Mouse (Mus musculus) forebrain, embryonic 11.5 days (tissue): ENCODE measurements at regions not wholly inside any gene's neighbourhood (a gene's known extent, or its start where the extent isn't known, plus 50 kb on each side); places are given as distances from the start of the nearest gene placed in this dataset.

Experiments used
- ATAC-seq: fragments of 200-750 bp; cut with Nextera tagmentation; replicated peaks from 2 replicates; pipeline ENCODE4 v1.8.0; 2017; ENCODE audit warnings: moderate TSS enrichment; ENCODE audit not compliant: low FRiP score
- DNase-seq: peaks from one replicate; pipeline ENCODE4 v3.0.0-alpha.2; 2017; ENCODE audit warnings: low spot score
- H3K27ac ChIP-seq: fragments of 300-500 bp; sonication (generic); 2 replicates; pipeline ENCODE4 v1.5.1; 2014; ENCODE audit warnings: low read depth, low read length
- H3K27me3 ChIP-seq: fragments of 300-500 bp; sonication (generic); 2 replicates; pipeline ENCODE4 v1.6.1; 2014; ENCODE audit warnings: mild to moderate bottlenecking, low read length, mixed read lengths; ENCODE audit not compliant: control insufficient read depth, insufficient read depth
- H3K36me3 ChIP-seq: fragments of 300-500 bp; sonication (generic); 2 replicates; pipeline ENCODE4 v1.6.1; 2014; ENCODE audit warnings: mild to moderate bottlenecking, low read length, moderate library complexity, mixed read lengths; ENCODE audit not compliant: control insufficient read depth, insufficient read depth
- H3K4me1 ChIP-seq: fragments of 300-500 bp; sonication (generic); replicated peaks from 2 replicates; pipeline ENCODE4 v1.6.1; 2014; ENCODE audit warnings: low read length, mixed read lengths; ENCODE audit not compliant: control insufficient read depth, insufficient read depth
- H3K4me2 ChIP-seq: fragments of 300-500 bp; sonication (generic); 2 replicates; pipeline ENCODE4 v1.6.1; 2014; ENCODE audit warnings: low read depth, mild to moderate bottlenecking, low read length, moderate library complexity, mixed read lengths; ENCODE audit not compliant: severe bottlenecking
- H3K4me3 ChIP-seq: fragments of 300-500 bp; sonication (generic); 2 replicates; pipeline ENCODE4 v1.5.1; 2014; ENCODE audit warnings: low read depth, low read length
- H3K9ac ChIP-seq: fragments of 300-500 bp; sonication (generic); 2 replicates; pipeline ENCODE4 v1.6.1; 2014; ENCODE audit warnings: low read length
- H3K9me3 ChIP-seq: fragments of 300-500 bp; sonication (generic); 2 replicates; pipeline ENCODE4 v1.6.1; 2016; ENCODE audit warnings: low read length, mixed read lengths; ENCODE audit not compliant: control insufficient read depth
- WGBS: fragments of 180-500 bp; shearing (Covaris S2); extraction: QIAGEN DNeasy Blood & Tissue Kit; methylation state at CpG from one replicate; pipeline ENCODE4 v1.1.7; 2014; 5-methylcytosine and 5-hydroxymethylcytosine counted together

- WGBS: 95% methylated on average over 3 of the region's 3 CpGs
- Histone ChIP-seq H3K36me3 (no peaks in the 10 kb centered on the region), H3K9ac (no peak overlapping the region), H3K4me1 (no peaks in the 10 kb centered on the region), H3K27ac (no peak overlapping the region), H3K27me3 (no peaks in the 10 kb centered on the region), H3K4me2 (no peak overlapping the region), H3K9me3 (no peaks in the 10 kb centered on the region), H3K4me3 (no peak overlapping the region)
- DNase-seq (no peak), ATAC-seq (no peak)
These were observed 672.2 kb upstream of the 4930452B06Rik start for GRCm38 (mm10) chr14:9338220-9338619.

- Histone ChIP-seq H3K27me3 (no peaks in the 10 kb centered on the region), H3K4me3 (no peak overlapping the region), H3K36me3 (no peaks in the 10 kb centered on the region), H3K4me1 (no peaks in the 10 kb centered on the region), H3K4me2 (no peak overlapping the region), H3K9ac (no peak overlapping the region), H3K9me3 (no peaks in the 10 kb centered on the region), H3K27ac (no peak overlapping the region)
- DNase-seq (no peak), ATAC-seq (no peak)
- WGBS: 88% methylated on average over 3 of the region's 3 CpGs
These were observed 671.1 kb upstream of the 4930452B06Rik start for GRCm38 (mm10) chr14:9337107-9337506.

- no peak overlapping the region for H3K4me2 ChIP-seq
- ATAC-seq (no peak), DNase-seq (no peak)
- no peaks in the 10 kb centered on the region for H3K9me3 ChIP-seq
- no peaks in the 10 kb centered on the region for H3K27me3 ChIP-seq
- 16% methylated on average over 3 of the region's 3 CpGs for WGBS
- no peaks in the 10 kb centered on the region for H3K4me1 ChIP-seq
- H3K27ac ChIP-seq: no peak overlapping the region
- H3K4me3 ChIP-seq: no peak overlapping the region
- no peaks in the 10 kb centered on the region for H3K36me3 ChIP-seq
- no peak overlapping the region for H3K9ac ChIP-seq
These were observed 665.6 kb upstream of the 4930452B06Rik start for GRCm38 (mm10) chr14:9331593-9331992.

DNA sequence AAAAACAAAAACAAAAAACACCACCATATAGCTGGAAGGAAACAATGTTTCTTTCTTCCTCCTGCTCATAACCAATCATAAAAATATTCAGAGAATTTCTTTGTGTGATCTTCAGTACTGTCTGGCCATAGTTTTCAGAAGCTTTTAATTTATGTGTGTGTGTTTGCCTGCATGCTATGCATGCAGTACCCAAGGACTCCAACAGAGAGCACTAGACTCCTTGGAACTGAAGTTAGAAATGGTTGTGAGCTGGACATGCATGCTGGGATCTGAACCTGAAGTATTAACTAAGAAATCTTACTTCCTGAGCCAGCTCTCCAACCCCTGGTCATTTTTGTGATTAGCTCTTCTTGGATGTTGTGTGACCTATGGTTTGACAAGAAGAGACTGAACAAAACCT is 664.7 kb upstream of the 4930452B06Rik start:
- DNase-seq (no peak), ATAC-seq (no peak)
- no peaks in the 10 kb centered on the region for H3K36me3 ChIP-seq
- no peaks in the 10 kb centered on the region for H3K9me3 ChIP-seq
- H3K9ac ChIP-seq: no peak overlapping the region
- H3K27ac ChIP-seq: no peak overlapping the region
- no peak overlapping the region for H3K4me3 ChIP-seq
- H3K4me1 ChIP-seq: no peaks in the 10 kb centered on the region
- H3K4me2 ChIP-seq: no peak overlapping the region
- no peaks in the 10 kb centered on the region for H3K27me3 ChIP-seq

GRCm38 (mm10) chr14:9329839-9330485 is 663.9 kb upstream of the 4930452B06Rik start:
- Histone ChIP-seq H3K4me1 (no peaks in the 10 kb centered on the region), H3K4me2 (no peak overlapping the region), H3K9me3 (no peaks in the 10 kb centered on the region), H3K4me3 (no peak overlapping the region), H3K9ac (no peak overlapping the region), H3K36me3 (no peaks in the 10 kb centered on the region), H3K27me3 (no peaks in the 10 kb centered on the region), H3K27ac (no peak overlapping the region)
- ATAC-seq (0 out of 2 replicates have a peak, but pooled peaks have one; percentile 49), DNase-seq (no peak)
- 77% methylated on average over 12 of the region's 12 CpGs for WGBS

DNA sequence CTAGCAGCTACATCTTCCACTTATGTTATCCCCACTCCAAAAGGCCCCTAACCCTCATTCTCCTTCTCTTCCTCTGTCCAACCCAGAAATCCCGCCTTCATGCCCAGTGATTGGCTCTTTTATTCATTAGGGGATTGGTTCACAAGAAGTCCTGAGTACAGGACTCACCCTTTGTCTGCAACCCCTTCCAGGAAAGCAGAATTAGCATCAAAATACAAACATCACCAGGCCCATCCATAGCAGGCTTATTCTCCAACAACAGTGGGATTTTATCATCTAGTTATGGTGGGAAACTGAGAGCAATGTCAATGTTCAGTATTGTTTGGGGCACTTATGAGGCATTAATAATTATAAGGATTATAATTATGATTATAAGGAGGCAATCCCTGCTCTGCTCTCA is 661.3 kb upstream of the 4930452B06Rik start:
- DNase-seq (no peak), ATAC-seq (peak; percentile 55; the same call in 1 of the 2 replicates)
- no peaks in the 10 kb centered on the region for H3K27me3 ChIP-seq
- H3K9ac ChIP-seq: no peak overlapping the region
- H3K4me3 ChIP-seq: no peak overlapping the region
- no peaks in the 10 kb centered on the region for H3K36me3 ChIP-seq
- no peaks in the 10 kb centered on the region for H3K9me3 ChIP-seq
- WGBS: 70% methylated on average over 1 of the region's 1 CpGs
- H3K4me1 ChIP-seq: no peaks in the 10 kb centered on the region
- H3K4me2 ChIP-seq: no peak overlapping the region
- no peak overlapping the region for H3K27ac ChIP-seq

GRCm38 (mm10) chr14:9319842-9320241 is 653.8 kb upstream of the 4930452B06Rik start:
- Histone ChIP-seq H3K36me3 (no peaks in the 10 kb centered on the region), H3K4me2 (no peak overlapping the region), H3K9ac (no peak overlapping the region), H3K4me1 (no peaks in the 10 kb centered on the region), H3K27ac (no peak overlapping the region), H3K9me3 (no peaks in the 10 kb centered on the region), H3K27me3 (no peaks in the 10 kb centered on the region), H3K4me3 (no peak overlapping the region)
- no peak for ATAC-seq
- 88% methylated on average over 4 of the region's 4 CpGs for WGBS
- no peak for DNase-seq

DNA sequence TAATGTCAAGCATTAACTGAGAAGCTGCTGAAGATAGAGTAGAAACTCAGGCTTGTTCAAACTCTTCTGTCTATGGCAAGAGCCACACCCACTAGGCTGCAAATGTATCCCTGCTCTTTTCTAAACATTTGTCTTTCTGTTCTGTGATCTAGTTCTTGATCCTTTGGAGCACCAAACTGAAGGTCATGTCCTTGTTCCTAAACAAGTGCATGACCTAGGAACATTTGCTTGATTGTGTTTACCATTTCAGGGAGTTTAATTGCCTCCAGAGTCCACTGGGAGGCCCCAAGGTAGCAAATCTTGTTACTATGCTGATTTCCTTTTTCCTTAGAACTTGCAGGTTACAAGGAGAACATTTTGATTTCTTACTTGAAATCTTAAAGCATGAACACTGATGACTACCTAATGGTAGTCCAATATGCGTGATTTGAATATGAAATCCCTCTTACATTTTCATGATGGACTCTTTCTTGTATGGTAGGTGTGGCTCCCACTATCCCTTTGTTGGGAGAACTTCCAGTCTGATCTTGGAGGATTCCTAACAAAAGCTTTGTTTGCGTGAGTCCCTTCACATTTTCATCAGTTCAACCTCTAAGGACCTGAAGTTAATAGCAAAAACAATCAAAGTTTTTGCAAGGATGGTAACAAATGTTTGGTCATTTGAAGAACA is 652.9 kb upstream of the 4930452B06Rik start:
- WGBS: 86% methylated on average over 2 of the region's 2 CpGs
- H3K4me2 ChIP-seq: no peak overlapping the region
- no peaks in the 10 kb centered on the region for H3K36me3 ChIP-seq
- no peak overlapping the region for H3K4me3 ChIP-seq
- H3K27ac ChIP-seq: no peak overlapping the region
- H3K27me3 ChIP-seq: no peaks in the 10 kb centered on the region
- DNase-seq: no peak
- no peak for ATAC-seq
- no peak overlapping the region for H3K9ac ChIP-seq
- no peaks in the 10 kb centered on the region for H3K9me3 ChIP-seq
- no peaks in the 10 kb centered on the region for H3K4me1 ChIP-seq

GRCm38 (mm10) chr14:9315224-9315623 is 649.2 kb upstream of the 4930452B06Rik start:
- no peaks in the 10 kb centered on the region for H3K27me3 ChIP-seq
- H3K27ac ChIP-seq: no peak overlapping the region
- WGBS: 81% methylated on average over 3 of the region's 3 CpGs
- H3K4me1 ChIP-seq: no peaks in the 10 kb centered on the region
- H3K36me3 ChIP-seq: no peaks in the 10 kb centered on the region
- H3K9me3 ChIP-seq: no peaks in the 10 kb centered on the region
- H3K9ac ChIP-seq: no peak overlapping the region
- DNase-seq (no peak), ATAC-seq (no peak)
- H3K4me2 ChIP-seq: no peak overlapping the region
- H3K4me3 ChIP-seq: no peak overlapping the region
